Mouse (Mus musculus) heart, adult 2 months (tissue): ENCODE measurements around the gene Olfr317.
"Not testable (repeated sequence)": the region's sequence is repeated elsewhere in the genome, so short reads cannot be mapped to it uniquely, and the experiment has no call there.

ENCODE experiments used
- CTCF ChIP-seq: fragments of 200-600 bp; IDR thresholded peaks from 2 replicates; pipeline ENCODE4 v1.8.1; 2022; ENCODE audit warnings: antibody characterized with exemption, mild to moderate bottlenecking, moderate library complexity
- EP300 ChIP-seq: fragments of 200-500 bp; IDR thresholded peaks from 2 replicates; pipeline ENCODE4 v1.6.1; 2011; ENCODE audit warnings: low read depth, low read length, control low read depth; ENCODE audit not compliant: insufficient read depth
- POLR2A ChIP-seq: fragments of 200-500 bp; IDR thresholded peaks from 2 replicates; pipeline ENCODE4 v1.6.1; 2011; ENCODE audit warnings: mild to moderate bottlenecking, low read depth, low read length, control low read depth; ENCODE audit not compliant: insufficient read depth

GRCm38 (mm10) chr11:58727896-58728650 lies 10.9 kb downstream of the Olfr317 start:
- TF ChIP-seq CTCF, EP300, POLR2A: not testable (repeated sequence)
